Mouse (Mus musculus) G1E (cell line): ENCODE measurements around the gene Dock4.

Source experiments
- CTCF ChIP-seq: IDR thresholded peaks from 2 replicates; pipeline ENCODE4 v1.5.1; 2012; ENCODE audit warnings: low read depth, low read length, inconsistent platforms, mixed read lengths
- GATA1 ChIP-seq: IDR thresholded peaks from 2 replicates; pipeline ENCODE4 v1.6.1; 2012; ENCODE audit warnings: borderline replicate concordance, low read length, inconsistent platforms, mixed read lengths
- GATA2 ChIP-seq: IDR thresholded peaks from 2 replicates; pipeline ENCODE4 v1.6.1; 2012; ENCODE audit warnings: low read depth, low read length, inconsistent platforms, borderline replicate concordance
- TAL1 ChIP-seq: conservative IDR thresholded peaks from 2 replicates; pipeline ENCODE4 v1.6.1; 2012; ENCODE audit warnings: low read depth, low read length, inconsistent platforms, mixed read lengths

DNA sequence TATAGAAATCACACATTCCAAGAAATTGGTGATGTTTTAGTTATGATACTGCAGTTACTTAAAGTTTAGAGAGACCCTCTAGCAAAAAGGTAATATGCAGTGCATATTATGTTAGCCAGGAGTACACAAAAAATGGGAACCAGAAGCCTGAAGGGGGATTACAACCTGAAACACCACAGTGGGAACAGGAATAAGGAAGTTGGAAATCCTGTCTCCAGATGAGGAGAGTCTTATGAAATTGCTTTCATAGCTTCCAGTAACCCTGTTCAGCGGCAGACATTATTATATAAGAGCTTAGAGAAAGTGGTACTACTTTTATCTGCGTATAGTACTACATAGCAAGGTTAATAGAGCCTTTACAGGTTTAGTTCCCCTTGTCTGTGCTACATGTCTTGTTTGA lies 210.1 kb downstream of the Dock4 start:
- TF ChIP-seq CTCF, result no peak
- TF ChIP-seq GATA1, result no peak
- no peak for TF ChIP-seq TAL1
- TF ChIP-seq GATA2, result no peak
